Mouse (Mus musculus) stomach, embryonic 14.5 days (tissue): ENCODE results near the gene Nbr1. TPM values are rescaled to one million over a fixed set of nuclear protein-coding genes. Genes with fewer than 3 reads are reported as not detected.
A peak's percentile ranks its signal among the peaks of the same experiment; 100 is the strongest.
"Not testable (repeated sequence)": the region's sequence is repeated elsewhere in the genome, so short reads cannot be mapped to it uniquely, and the experiment has no call there.

Source experiments
- ATAC-seq: fragments of 200-750 bp; cut with Nextera tagmentation; 2 replicates; pipeline ENCODE4 v1.8.0; 2017; ENCODE audit warnings: low read depth, moderate TSS enrichment; ENCODE audit not compliant: insufficient number of reproducible peaks, insufficient read depth, low FRiP score
- H3K27ac ChIP-seq: fragments of 300-500 bp; sonication (generic); 2 replicates; pipeline ENCODE4 v1.5.1; 2014; ENCODE audit warnings: mild to moderate bottlenecking, low read length, moderate library complexity, mixed read lengths
- H3K27me3 ChIP-seq: fragments of 300-500 bp; sonication (generic); 2 replicates; pipeline ENCODE4 v1.6.1; 2014; ENCODE audit warnings: low read length, control low read depth, mixed read lengths; ENCODE audit not compliant: control insufficient read depth, insufficient read depth
- H3K36me3 ChIP-seq: fragments of 300-500 bp; sonication (generic); 2 replicates; pipeline ENCODE4 v1.6.1; 2014; ENCODE audit warnings: mild to moderate bottlenecking, control low read depth, low read length, moderate library complexity, mixed read lengths; ENCODE audit not compliant: control insufficient read depth, insufficient read depth
- H3K4me1 ChIP-seq: fragments of 300-500 bp; sonication (generic); 2 replicates; pipeline ENCODE4 v1.6.1; 2014; ENCODE audit warnings: low read length, control low read depth, mixed read lengths; ENCODE audit not compliant: control insufficient read depth, insufficient read depth
- H3K4me2 ChIP-seq: fragments of 300-500 bp; sonication (generic); replicated peaks from 2 replicates; pipeline ENCODE4 v1.6.1; 2014; ENCODE audit warnings: low read depth, low read length, control low read depth
- H3K4me3 ChIP-seq: fragments of 300-500 bp; sonication (generic); 2 replicates; pipeline ENCODE4 v1.5.1; 2014; ENCODE audit warnings: low read depth, low read length, control low read depth
- H3K9ac ChIP-seq: fragments of 300-500 bp; sonication (generic); replicated peaks from 2 replicates; pipeline ENCODE4 v1.6.1; 2014; ENCODE audit warnings: low read depth, mild to moderate bottlenecking, control low read depth, low read length, moderate library complexity, mixed read lengths
- H3K9me3 ChIP-seq: fragments of 300-500 bp; sonication (generic); 2 replicates; pipeline ENCODE4 v1.6.1; 2016; ENCODE audit warnings: low read depth, low read length, control low read depth; ENCODE audit not compliant: control insufficient read depth
- WGBS: fragments of 180-500 bp; shearing (Covaris S2); extraction: QIAGEN DNeasy Blood & Tissue Kit; methylation state at CpG from one replicate; pipeline ENCODE4 v1.1.7; 2014; 5-methylcytosine and 5-hydroxymethylcytosine counted together
- polyA plus RNA-seq: library from polyadenylated mRNA; unstranded; fragments of >200 nt; fragmentation: Nextera tagmentation; extraction: Ambion mirVana; gene quantifications from 2 replicates; pipeline ENCODE4 v1.2.1, GENCODE M21; 2014

Nbr1 gene
- polyA plus RNA-seq, 1 experiment from 2014 or later, result 59.8 TPM

DNA sequence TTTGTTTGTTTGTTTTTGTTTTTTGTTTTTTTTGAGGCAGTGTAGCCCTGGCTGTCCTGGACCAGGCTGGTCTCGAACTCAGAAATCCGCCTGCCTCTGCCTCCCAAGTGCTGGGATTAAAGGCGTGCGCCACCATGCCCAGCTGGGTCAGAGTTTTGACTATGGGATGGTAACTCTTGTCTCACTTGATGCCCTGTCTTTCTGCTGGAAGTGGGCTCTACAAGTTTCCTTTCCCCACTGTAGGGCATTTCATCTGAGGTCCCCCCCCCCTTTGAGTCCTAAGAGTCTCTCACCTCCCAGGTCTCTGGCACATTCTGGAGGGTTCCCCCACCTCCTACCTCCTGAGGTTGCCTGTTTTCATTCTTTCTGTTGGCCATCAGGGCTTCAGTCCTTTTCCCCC, 55.2 kb downstream of the Nbr1 start:
- not testable (repeated sequence) for H3K4me2 ChIP-seq, H3K36me3 ChIP-seq, H3K27ac ChIP-seq, ATAC-seq, H3K9me3 ChIP-seq, H3K9ac ChIP-seq, H3K27me3 ChIP-seq, H3K4me3 ChIP-seq, H3K4me1 ChIP-seq
- 86% methylated on average over 4 of the region's 4 CpGs for WGBS

DNA sequence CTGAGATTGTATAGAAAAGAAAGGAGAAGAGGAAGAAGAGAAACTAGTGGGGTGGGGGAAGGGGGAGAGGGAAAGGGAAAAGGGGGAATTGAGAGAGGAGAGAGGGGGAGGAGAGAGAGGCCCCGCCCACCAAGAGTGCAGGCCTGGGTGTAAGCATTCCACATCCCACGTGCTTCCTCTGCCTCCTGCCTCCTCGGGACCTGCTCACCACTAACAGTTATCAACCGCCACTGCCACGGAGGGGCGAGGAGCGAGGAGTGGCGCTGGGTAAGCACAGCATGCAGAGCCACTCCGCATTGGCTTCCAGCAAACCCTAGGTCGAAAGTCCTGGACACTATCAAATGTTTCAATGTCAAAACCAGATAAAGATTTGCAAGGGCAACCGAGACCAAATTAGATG, 58.5 kb downstream of the Nbr1 start:
- Histone ChIP-seq H3K36me3 (no peaks in the 10 kb centered on the region), H3K27me3 (no peaks in the 10 kb centered on the region), H3K4me1 (no peaks in the 10 kb centered on the region), H3K9ac (no peak overlapping the region), H3K4me3 (no peak overlapping the region), H3K27ac (no peak overlapping the region), H3K9me3 (no peaks in the 10 kb centered on the region), H3K4me2 (0 out of 2 replicates have a peak overlapping the region, but pooled peaks have one; percentile 3)
- no peak for ATAC-seq
- WGBS, result 25% methylated on average over 11 of the region's 11 CpGs

DNA sequence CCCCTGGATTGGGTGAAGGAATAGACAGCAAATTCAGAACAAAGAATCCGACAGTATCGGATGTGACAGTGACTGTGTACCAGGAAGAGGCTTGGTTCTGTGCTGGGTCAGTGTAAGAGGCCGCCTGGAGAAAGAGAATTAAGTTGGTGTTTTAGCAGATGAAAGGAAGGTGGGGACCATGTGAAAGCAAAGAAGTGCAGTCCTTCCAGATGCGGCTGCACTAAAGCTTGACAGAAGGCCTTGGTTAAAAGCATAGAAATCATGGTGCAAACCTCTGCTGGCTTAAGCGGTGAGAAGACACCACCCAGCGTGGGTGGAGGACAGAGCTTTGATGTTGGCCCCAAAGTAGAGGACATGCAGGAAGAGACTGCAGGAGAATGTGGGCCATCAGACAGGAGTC, 61.6 kb downstream of the Nbr1 start:
- no peaks in the 10 kb centered on the region for H3K9me3 ChIP-seq
- no peak for ATAC-seq
- peaks cover 11% of the 10 kb centered on the region; the same call in 1 of the 2 replicates for H3K4me1 ChIP-seq
- no peak overlapping the region for H3K27ac ChIP-seq
- H3K4me2 ChIP-seq, result no peak overlapping the region
- H3K36me3 ChIP-seq, result no peaks in the 10 kb centered on the region
- H3K27me3 ChIP-seq, result no peaks in the 10 kb centered on the region
- 78% methylated on average over 6 of the region's 6 CpGs for WGBS
- no peak overlapping the region for H3K9ac ChIP-seq
- no peak overlapping the region for H3K4me3 ChIP-seq

DNA sequence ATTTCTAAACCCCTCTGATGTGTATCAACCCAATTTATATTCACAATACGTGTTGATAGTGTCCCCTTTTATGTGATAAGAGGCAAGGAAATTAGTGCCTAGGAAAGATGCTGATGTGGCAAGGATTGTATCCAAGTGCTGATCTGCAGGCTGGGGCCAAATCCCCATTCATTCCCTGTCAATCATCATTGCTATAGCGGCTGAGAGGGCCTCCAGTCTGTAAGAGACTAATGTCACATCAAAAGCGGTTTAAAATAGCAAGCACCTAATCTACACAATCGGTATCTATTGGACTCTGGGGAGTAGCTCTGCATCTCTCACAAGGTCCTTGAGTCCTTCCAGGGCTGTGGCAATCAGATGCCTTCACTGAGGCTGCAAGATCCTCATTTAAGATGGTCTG, 62.2 kb downstream of the Nbr1 start:
- 70% methylated on average over 4 of the region's 4 CpGs for WGBS
- H3K27me3 ChIP-seq, result no peaks in the 10 kb centered on the region
- no peak for ATAC-seq

DNA sequence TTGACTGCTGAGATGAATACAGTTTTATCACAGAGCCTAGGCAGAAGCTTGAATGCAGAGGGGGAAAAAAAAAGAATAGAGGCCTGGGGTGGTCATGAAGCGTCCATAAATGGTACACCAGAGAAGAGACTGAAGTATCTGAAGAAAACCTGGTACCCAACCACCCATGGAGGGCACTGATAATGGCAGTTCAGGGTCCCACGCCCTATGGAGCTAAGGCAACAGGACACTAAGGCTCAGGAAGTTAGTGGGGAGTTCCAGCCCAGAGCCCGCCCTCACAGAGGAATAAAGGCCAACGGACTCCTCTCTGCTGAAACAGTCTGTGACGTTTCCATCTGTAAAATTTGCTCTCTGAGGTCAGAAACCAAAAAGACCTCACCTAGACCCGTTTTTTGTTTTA, 63.4 kb downstream of the Nbr1 start:
- Histone ChIP-seq H3K4me2 (no peak overlapping the region), H3K9ac (no peak overlapping the region), H3K4me3 (no peak overlapping the region), H3K9me3 (no peaks in the 10 kb centered on the region), H3K4me1 (peaks cover 11% of the 10 kb centered on the region; the same call in 1 of the 2 replicates), H3K36me3 (no peaks in the 10 kb centered on the region), H3K27me3 (no peaks in the 10 kb centered on the region), H3K27ac (no peak overlapping the region)
- WGBS, result 73% methylated on average over 6 of the region's 6 CpGs
- no peak for ATAC-seq

More for the DNA sequence above, 62.2 kb downstream of the Nbr1 start:
- H3K4me2 ChIP-seq, result no peak overlapping the region
- peaks cover 11% of the 10 kb centered on the region; the same call in 1 of the 2 replicates for H3K4me1 ChIP-seq
- no peaks in the 10 kb centered on the region for H3K36me3 ChIP-seq
- H3K4me3 ChIP-seq, result no peak overlapping the region
- no peak overlapping the region for H3K9ac ChIP-seq
- no peaks in the 10 kb centered on the region for H3K9me3 ChIP-seq
- no peak overlapping the region for H3K27ac ChIP-seq

DNA sequence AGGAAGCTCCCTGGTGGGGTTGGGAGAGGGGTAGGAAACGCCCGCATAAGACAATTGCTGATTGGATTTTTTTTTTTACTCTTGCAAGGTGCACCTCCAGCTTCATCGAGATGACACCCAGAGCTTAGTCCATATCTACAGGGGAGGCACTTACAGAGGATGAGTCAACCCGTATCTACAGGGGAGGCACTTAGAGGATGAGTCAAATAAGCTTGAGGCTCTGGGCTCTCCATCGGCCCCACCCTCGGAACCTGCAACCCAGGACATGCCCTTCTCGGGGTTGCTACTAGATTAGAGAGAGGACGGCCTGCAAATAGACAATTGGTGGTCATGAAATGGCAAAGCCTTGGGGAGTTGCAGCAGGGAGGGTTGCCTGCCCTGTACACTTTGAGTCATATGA, 64.2 kb downstream of the Nbr1 start:
- Histone ChIP-seq H3K36me3 (no peaks in the 10 kb centered on the region), H3K4me3 (no peak overlapping the region), H3K27ac (no peak overlapping the region), H3K27me3 (no peaks in the 10 kb centered on the region), H3K9me3 (no peaks in the 10 kb centered on the region), H3K9ac (no peak overlapping the region), H3K4me2 (no peak overlapping the region), H3K4me1 (peaks cover 11% of the 10 kb centered on the region; the same call in 1 of the 2 replicates)
- ATAC-seq, result no peak
- WGBS, result 85% methylated on average over 8 of the region's 8 CpGs

DNA sequence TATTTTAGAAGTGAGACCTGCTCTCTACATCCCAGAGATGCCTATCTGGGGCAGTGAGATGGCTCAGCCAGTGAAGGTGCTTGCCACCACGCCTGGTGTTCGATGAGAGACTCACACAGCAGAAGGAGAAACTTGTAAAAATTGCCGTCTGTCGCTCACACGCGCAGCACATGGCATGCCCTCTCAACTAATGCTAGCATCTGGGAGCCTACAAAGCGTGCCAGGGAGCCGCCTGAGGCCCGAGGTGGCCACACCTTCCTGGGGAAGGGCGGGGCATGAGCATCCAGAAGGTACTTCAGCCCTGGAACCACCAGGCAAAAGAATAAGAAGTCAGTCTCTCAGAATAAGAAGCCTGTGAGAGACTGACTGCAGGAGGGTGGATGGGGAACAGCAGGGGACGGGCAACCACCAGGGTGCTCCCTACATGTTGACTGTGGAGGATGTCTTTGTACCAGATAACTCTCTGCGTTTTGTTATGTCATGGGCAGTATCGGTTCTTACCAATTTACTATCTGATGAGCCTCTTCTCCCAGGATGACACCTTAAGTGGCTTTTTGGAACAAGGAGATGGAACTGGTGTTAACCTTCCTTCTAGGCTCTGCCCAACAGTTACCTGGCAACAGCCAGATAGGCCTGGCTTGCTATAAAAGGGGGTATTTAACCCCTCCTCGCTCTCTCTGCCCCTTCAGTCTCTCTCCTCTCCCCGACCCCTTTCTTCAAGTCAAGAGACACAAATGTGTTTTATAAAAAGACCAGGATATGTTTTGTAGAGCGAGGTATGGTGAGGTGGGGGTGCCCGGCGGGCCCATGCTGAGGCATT, 65.2 kb downstream of the Nbr1 start:
- Histone ChIP-seq H3K36me3 (no peaks in the 10 kb centered on the region), H3K27ac (no peak overlapping the region), H3K9me3 (no peaks in the 10 kb centered on the region), H3K9ac (no peak overlapping the region), H3K4me3 (no peak overlapping the region), H3K4me1 (peaks cover 11% of the 10 kb centered on the region; the same call in 1 of the 2 replicates), H3K27me3 (no peaks in the 10 kb centered on the region), H3K4me2 (0 out of 2 replicates have a peak overlapping the region, but pooled peaks have one; percentile 25)
- 24% methylated on average over 18 of the region's 18 CpGs for WGBS
- ATAC-seq, result no peak

DNA sequence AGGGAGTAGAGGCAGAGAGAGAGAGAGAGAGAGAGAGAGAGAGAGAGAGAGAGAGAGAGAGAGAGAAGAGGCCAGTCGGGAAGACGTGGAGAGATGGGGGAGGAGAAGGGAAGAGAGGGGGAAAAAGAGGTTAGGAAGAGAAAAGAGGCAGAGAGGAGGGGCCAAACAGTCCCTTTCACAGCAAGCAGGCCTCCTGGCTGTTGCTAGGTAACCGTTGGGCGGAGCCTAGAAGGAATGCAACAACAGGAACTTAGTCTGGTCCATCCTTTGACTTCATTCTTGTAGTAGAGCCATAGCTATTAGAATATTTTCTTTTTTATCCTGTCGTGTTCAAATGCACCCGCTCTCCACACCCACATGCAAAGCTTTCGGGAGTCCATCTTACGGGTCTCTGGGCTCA, 65.9 kb downstream of the Nbr1 start:
- Histone ChIP-seq H3K4me1 (peaks cover 11% of the 10 kb centered on the region; the same call in 1 of the 2 replicates), H3K27ac (no peak overlapping the region), H3K9me3 (no peaks in the 10 kb centered on the region), H3K36me3 (no peaks in the 10 kb centered on the region), H3K9ac (no peak overlapping the region), H3K4me2 (peak overlapping the region; percentile 25), H3K4me3 (no peak overlapping the region), H3K27me3 (no peaks in the 10 kb centered on the region)
- 8% methylated on average over 8 of the region's 8 CpGs for WGBS
- ATAC-seq, result peak; percentile 74; the same call in 1 of the 2 replicates
